Mouse (Mus musculus) common myeloid progenitor, adult 5-6 weeks (primary cell): ENCODE results near the gene Cdkal1. TPM values are rescaled to one million over a fixed set of nuclear protein-coding genes. Genes with fewer than 3 reads are reported as not detected.

Experiments
- ATAC-seq: replicated peaks from 2 replicates; pipeline ENCODE4 v1.8.0; 2016; ENCODE audit warnings: low read depth, mild to moderate bottlenecking, moderate TSS enrichment, inconsistent platforms; ENCODE audit not compliant: poor library complexity, severe bottlenecking
- total RNA-seq: library from RNA; stranded (forward); fragments of 200-1000, 187-1606 nt; gene quantifications from 2 replicates; pipeline ENCODE4 v1.2.3, GENCODE M21; 2017

Cdkal1 gene
- total RNA-seq, 1 experiment from 2014 or later, result 62.7 TPM

DNA sequence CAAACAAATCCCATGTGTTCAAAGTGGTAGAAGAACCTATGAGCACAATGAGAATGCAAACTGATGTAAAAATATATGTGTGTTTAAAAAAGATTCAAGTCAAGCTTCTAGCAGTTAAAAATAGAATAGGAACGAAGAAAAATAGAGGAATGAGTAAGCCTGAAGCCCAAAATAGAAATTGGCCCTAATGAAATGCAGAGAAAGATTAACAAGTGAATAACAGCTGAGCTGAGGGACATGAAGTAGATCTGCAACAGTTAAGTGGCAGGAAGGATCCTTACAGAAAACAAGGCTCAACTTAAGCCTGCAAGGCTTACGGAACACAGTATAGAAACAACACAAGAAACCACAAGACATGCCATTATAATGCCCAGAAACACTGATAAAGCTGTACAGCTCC, 205.9 kb downstream of the Cdkal1 start:
- no peak for ATAC-seq

DNA sequence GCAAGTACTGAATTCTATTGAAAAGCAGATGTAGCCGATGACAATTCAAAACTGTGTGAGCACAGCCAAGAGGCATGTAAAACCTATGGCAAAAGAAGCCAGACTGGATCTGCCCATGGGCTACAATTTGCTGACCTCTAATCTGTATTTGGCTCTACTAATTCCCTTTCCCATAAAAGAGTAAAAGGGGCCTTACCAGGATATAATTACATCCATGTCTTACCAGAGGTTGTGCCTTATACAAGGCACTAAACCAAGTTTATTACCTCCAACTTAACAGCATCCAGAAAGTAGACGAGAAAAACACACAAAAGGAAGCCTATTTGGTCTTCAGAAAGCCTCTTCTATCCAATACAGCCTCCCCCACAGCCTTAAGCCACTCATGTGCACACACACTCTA, 213.2 kb downstream of the Cdkal1 start:
- no peak for ATAC-seq

- ATAC-seq, result no peak
These were observed 214.3 kb downstream of the Cdkal1 start for GRCm38 (mm10) chr13:29641200-29641599.

DNA sequence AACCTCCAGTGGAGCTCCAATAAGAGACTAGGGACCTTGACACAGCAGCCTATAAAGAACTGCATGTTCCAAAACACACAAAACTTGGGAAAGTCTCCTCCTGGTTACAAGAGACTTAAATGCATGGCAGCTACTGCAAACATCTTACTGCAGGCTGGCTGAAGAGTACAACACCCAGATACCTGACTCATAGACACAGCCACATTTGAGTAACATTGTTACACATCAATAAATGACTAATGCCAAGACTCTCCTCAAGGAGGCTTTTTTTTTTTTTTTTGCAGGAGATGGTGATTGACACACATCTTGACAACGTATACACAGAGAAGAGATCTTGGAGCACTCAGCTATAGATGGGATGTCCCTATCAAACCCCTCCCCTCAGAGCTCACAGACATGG, 215.3 kb downstream of the Cdkal1 start:
- ATAC-seq, result no peak

GRCm38 (mm10) chr13:29638303-29638702, 217.2 kb downstream of the Cdkal1 start:
- no peak for ATAC-seq

DNA sequence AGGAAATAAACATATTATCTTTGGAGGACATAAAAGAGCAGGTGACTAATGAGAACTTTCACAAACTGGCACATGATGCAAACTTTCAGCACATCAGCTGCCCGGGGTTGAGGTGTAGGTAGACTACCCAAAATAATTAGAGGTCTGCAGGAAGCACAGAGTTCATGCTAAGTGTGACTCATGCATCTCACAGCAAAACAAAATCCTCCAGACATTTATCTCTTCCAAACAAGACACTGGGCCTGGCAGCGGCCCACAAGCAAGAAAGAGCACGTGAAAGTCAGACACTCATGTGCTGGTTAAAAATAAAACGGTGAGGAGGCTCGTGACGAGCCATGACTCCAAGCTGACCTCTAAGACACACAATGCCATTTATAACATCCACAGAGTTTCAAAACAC, 217.7 kb downstream of the Cdkal1 start:
- no peak for ATAC-seq

GRCm38 (mm10) chr13:29635581-29635980, 219.9 kb downstream of the Cdkal1 start:
- ATAC-seq, result no peak

DNA sequence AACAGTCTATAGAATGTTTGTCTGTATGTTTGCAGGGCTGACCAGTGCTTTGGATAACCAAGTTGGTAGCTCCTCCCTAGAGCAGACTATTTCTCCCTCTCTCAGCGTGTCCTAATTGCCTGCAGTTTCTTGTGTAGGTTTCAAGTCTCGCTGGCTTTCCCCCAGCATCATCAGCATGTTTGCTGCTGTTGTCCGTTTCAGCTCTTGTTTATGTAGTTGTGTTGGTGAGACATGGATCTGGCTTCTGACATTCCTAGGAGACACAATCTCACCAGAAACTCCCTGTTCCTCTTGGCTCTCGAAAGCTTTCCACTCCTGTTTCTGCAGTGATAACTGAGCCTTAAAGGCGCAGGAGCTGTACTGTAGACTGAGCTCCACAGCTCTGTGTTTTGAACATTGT, 224.1 kb downstream of the Cdkal1 start:
- ATAC-seq, result no peak

DNA sequence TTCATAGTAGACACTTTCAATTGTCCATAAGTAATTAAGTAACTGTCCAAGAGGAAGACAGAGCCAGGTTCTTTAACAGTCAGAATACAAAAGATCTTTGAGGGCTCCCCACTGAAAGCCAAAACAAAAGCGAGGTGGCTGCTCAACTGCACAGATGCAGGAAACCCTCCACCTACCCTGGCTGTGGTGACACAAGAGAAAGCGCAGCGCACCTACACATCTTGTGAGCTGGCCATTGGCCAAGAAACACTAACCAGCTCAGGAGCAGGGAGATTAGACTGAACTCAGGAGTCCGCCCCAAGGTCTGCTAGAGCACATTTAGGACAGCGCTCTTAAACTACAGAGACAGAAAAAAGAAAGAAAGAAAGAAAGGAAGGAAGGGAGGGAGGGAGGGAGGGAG, 226.9 kb downstream of the Cdkal1 start:
- ATAC-seq, result peak; percentile 53

GRCm38 (mm10) chr13:29627438-29628124, 227.9 kb downstream of the Cdkal1 start:
- ATAC-seq, result no peak

DNA sequence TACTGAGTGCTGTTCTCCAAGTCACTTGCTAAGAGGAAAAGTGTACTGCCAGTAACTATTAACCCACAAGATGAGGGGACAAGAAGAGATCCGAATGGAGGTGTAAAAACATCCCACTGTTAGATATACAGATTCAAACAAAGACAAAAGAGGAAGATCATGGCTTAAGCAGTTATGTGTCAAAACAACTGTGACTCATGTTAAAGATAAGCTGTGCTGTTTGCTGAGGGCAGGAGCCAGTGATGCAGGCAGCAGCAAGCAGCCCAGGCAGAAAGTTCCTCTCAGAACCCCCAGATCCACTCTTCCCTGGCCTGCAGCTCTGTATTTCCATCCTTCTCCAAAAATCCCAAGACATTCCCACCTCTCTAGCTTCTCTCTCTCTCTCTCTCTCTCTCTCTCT, 230.5 kb downstream of the Cdkal1 start:
- ATAC-seq, result peak; percentile 72

DNA sequence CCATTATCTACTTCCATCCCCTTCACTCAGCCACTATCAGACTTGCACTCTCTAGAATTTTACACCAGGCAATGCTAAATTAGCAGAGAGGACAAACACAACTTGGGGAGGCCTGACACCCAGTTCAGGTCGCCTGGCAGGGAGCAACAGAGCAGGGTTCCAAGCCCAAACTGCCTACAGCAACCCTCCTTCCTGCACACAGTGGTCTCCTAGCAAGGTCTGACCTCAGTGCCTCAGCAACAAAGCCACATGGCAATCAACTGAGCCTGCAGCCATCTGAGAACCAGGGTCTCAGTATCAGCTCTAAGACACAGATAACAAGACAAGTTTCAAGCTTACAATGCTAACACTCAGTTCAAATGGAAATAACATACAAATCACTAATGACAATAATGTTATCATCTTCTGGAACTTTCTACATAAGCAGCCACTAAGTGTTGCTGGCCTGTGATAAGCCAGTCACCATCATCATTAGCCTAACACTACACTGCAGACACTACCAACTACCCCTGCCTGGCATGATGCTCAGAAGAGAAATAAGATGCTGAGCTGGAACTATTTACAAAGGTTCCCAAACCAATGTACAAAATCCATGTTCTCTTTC, 231.7 kb downstream of the Cdkal1 start:
- ATAC-seq, result peak; percentile 47; the same call in 1 of the 2 replicates

DNA sequence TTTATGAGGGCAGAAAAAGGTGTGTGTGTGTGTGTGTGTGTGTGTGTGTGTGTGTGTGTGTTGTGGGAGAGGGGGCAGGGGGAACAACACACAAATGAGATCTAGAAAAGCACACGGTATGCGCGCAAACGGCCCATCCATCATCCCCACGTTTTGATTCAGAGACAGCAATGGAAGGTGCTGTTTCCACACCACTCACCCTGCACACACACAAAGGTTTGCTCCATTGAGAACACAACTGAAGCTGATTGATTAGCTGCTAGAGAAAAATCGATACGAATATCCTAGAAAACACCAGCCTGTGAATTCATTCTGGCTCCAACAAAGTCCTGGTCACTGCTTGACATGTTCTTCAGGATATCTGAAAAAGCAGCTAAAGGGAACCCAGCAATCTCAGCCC, 233.6 kb downstream of the Cdkal1 start:
- no peak for ATAC-seq

- no peak for ATAC-seq
These were observed 234.1 kb downstream of the Cdkal1 start for GRCm38 (mm10) chr13:29621363-29621762.

DNA sequence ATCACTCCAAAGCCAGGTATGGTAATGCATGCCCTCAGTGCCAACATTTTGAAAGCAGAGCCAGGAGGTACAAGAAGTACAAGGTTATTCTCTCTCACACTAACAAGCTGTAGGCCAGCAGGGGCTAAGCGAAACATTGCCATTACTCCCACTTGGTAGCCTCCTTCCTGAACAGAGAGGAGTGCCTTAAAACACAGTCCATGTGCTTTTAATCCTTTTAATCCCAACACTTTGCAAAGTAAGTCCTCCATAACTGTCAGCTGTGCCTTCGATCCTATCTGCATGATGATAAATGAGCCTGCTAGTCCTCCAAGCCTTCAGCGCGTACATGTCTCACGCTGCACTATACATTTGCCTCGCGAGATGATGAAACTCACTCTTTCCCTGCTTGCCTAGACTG, 234.6 kb downstream of the Cdkal1 start:
- ATAC-seq, result no peak

DNA sequence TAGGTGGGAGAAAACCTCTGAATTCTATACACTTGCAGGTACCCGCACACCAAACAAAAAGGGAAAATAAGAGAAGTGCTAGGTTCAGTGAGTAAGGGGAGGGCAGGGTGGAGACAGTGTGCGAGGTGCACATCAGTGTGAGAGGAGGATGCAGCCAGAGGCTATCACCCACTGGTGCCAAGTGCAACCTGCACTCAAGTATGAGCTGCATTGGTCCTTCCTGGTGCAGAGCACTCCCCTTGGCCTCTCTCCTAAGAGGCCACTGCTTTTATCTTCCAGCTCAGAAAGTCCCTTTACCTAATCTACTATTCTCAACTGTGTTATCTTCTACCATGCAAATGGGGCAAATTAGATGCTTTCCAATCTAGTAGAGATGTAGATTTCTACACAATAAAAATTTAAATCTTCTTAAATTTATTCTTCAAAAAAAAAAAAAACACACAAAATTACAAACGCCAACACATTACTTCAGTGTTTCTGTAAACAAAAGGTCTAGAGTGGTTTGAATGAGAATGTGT, 238.8 kb downstream of the Cdkal1 start:
- ATAC-seq, result no peak; the same call in 1 of the 2 replicates

DNA sequence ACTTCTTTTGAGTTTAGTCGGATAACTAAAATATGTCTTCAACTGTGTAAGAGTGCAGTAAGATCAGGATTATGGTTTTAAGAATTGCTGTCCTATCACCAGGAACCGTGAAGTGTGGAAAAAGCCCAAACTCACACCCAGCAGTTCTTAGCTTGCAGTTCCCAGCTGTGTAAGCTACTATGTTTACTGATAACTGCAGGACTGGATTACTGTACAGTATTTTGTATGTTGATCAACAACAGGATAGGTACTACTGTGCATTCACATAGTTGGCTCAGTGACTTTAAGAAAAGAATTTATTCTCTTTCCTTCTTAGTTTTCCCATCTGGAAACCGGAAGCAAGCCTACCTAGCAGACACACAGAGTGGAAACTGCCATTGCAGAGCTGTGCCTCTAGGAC, 239.5 kb downstream of the Cdkal1 start:
- ATAC-seq, result no peak

GRCm38 (mm10) chr13:29615081-29615480, 240.4 kb downstream of the Cdkal1 start:
- ATAC-seq, result no peak

DNA sequence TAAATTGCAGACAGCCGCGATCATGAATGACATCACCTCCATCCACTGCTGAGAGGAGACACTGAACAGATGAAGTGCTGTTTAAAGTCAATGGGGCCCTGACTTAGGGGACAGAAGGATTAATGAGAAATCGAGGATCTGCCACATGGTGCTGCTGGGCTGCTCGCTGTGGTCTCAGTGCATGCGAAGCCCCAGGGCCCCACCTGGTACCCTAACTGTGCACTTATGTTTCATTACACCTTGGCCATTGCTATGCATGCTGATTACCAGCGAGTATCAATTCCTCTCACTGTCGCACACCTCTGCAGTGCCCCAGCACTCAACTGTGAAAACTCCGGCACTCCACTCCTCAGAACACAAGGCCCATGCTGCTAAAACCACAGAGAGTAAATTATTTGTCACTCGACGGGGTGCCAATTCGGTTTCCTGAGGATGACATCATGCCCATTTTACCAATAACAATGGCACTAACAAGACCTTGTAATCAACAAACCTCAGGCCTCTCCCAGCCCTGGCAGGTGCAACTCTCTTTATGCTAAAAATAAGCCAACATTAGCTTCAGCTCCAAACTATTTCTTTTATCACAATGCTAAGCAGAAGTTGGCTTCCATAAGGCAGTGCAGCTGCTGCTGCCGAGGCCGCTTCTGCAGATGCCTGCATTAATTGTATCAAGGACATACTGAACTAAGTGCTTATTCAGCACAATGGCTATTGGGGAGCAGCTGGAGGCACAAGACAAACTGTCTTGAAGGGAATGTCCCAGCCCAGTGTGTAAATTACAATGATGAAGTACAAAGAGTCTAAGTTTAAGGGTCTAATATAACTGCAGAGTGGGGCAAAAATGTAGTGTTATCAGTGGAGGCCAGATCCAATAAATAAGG, 245.2 kb downstream of the Cdkal1 start:
- ATAC-seq, result peak; percentile 57

GRCm38 (mm10) chr13:29609441-29609840, 246.0 kb downstream of the Cdkal1 start:
- no peak for ATAC-seq

DNA sequence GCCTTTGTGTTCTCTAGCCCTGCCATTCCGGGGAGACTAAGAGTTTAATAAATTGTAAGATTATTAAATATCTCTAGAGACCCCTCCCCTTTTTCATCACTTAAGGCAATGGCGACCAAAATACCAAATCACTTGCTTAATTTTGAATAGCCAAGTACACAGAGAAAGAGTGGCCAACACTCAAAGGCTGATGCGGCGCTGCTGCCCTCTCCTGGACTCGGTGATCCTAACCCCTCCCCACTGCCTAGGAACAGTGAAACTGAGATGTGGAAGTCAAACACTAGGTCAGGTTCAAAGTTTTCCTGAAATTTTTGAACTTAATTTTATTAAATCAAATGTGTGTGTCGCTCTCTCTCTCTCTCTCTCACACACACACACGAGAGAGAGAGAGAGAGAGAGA, 251.2 kb downstream of the Cdkal1 start:
- ATAC-seq, result peak; percentile 92
